Mouse (Mus musculus) urinary bladder, postnatal 10 days (tissue): ENCODE measurements around the gene Kat2b.
"Not testable (repeated sequence)": the region's sequence is repeated elsewhere in the genome, so short reads cannot be mapped to it uniquely, and the experiment has no call there.

Source experiments
- DNase-seq: peaks from one replicate; pipeline ENCODE4 v3.0.0; 2022; ENCODE audit warnings: low spot score

Gene Kat2b

DNA sequence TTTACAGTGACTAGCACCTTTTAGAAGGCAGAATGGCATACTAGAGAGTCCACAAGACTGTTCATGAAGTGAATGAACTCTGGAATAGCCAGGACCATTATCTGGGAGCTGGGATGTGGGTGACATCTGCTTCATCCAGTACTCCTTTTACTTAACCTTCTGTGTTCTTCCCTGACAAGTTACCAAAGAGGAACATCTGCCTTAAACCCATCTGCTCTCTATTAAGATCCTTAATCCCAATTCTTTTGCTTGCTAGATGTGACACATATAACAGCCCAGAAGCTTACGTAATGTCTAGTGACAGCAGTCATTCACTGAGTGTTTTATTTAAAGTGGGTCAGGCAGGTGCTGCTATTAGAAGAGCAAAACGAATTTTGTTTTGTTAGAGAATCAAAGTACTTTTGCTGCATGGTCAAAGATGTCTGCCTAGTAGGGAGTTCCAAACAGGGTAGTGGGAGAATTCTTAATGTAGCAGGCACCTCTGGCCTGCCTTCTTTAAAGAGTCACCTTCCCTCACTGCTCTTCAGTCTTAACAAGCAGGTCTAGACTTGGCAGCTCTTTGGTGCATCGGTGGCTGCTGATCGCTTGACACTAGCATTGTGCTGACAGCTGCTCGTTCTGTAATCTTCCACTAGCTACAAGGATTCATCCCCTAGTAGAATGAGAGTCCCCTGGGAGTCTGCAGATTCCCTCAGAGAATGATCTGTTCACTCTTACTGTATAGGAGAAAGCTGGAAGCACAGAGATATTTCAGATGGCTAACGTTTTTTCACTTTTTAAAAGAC lies 94.6 kb downstream of the Kat2b start:
- DNase-seq, result no peak

DNA sequence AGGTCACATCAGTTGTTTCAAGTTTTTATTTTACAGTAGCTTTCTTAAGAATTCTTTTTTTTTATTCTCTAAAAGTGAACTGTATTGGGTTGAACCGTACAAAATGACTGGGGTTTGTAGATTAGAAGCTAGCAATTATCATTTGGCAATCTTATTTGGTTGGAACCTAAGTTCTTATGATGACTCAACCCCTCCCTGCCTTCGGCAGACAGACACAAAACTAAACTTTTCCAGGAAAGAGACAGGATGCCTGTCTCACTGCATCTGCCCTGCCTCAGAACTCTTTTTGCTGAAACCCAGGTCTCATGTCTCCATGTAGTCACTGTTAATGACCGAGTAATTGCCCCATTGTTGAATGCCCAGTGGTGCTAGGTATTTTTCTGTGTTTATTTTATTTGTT lies 97.6 kb downstream of the Kat2b start:
- DNase-seq, result no peak

DNA sequence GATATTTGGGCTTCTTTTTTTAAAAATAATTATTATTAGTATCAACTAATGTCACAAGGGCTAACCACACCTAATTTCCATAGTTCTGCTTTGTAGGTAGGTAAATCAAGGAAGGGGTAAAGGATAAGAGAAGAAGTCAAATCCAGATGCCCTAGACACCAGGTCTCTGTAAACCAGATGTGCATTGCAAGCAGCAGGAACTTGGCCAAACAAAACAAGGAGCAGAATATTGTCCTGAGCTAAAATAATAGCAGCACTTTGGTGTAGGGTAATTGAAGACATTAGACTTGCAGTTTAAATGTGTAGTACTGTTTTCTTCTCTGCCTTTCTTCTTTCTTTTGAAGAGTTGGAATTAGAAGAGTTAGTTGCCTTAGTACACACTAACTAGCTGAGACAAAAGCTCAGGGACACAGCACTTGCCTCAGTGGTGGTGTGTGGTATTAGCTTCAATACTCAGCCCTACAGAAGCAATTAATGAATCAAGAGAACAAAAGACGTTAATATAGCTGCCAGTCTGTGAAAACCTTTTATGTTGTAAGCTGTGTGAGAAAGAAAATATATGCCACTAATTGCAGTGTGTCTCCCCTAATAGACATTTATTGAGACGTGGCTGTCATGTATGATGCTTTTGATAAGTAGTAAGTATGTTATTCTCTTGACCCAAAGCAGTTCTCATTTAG lies 98.2 kb downstream of the Kat2b start:
- DNase-seq, result no peak

DNA sequence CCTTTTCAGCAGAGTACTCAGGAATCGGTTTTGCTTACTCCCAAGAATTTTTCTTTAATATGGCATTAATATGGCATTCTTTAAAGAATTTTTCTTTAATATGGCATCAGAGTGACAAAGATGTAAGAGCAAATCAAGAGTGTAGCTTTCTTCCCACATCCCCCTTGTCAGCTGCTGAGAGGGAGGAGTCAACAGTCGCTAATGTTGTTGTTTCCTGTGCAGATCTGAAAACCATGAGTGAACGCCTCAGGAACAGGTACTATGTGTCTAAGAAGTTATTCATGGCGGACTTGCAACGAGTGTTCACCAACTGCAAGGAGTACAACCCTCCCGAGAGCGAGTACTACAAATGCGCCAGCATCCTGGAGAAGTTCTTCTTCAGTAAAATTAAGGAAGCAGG lies 103.8 kb downstream of the Kat2b start:
- no peak for DNase-seq

DNA sequence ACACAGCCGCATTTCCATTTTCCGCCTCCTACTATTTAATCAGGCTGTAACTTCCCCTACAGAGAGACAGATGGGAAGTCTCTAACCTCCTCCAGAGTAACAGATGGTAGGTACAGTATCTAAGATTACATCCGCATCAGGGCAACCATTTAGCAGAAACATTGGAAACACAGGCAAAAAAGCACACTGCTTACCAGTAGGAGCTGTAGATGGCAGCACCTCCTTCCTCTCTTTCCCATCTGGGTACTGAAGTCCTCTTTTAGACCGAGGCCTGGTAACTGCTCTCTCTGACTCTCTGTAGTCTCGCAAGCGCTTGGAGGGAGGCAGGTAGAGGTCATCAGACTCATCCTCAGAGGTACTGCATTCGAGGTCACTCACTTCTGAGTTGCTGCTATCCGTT lies 112.1 kb downstream of the Kat2b start:
- DNase-seq, result no peak

DNA sequence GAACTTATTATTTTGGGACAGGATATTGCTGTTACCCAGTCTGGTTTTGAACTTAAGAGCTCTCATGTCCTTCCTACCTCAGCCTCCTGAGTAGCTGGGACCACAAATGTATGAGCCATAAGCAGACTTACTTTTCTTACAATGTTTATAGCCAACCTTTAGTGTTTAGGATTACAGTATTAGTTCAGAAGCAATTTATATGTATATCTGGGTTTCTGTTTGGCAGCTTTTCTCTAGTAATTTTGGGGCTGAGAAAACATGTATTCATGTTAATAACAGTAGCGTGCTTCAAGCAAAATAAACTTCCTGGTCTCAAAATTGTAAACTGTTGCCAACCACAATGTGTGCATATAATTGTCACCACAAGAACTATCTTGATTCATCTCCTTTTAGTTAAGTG lies 121.7 kb downstream of the Kat2b start:
- DNase-seq, result no peak

DNA sequence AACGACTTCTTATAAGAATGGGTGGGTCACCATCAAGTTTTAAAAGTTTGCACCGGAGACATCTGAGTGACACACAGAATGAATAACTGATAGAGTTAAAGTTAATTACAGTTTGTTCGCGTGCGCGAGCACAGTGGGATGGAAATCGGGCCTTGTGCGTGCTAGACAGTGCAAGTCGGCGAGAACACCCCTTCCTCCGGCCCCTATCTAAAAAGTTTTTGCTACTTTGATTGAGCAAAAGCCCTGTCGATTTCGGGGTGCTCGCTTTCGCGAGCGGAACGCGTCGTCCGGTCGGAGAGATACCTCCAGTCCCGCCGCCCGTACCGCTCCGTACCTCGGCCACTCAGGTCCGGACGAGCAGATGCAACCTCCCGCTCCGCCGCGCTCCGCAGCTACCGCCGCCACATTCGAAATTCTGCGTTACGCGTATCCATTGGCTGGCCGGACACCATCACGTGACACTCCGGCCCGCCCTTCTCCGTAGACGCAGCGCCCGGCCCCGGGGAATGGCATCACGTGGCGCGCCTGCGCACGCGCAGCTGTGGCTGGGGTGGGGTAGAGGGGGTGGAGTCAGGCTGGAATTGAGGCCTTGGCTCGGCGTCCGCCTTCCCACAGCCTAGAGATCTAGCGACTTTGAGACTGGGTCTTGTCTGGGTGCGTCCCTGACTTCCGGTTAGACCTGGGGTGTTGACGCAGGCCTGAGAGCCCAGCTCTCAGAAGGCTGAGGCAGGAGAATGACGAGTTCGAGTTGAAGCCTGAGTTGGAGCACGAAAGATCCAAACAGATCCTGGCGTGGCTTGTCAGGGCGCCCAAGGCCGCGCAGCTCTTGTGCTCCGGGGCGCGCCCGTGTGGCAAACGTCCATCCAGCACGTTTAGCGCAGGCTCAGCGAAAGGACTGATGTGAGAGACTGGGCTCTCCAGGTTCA lies 122.5 kb downstream of the Kat2b start, which contains the start of gene Sgo1:
Sgo1 (minus strand) TSS at position 457 of the 926 bp plus-strand sequence.
- DNase-seq, result peak; percentile 82

DNA sequence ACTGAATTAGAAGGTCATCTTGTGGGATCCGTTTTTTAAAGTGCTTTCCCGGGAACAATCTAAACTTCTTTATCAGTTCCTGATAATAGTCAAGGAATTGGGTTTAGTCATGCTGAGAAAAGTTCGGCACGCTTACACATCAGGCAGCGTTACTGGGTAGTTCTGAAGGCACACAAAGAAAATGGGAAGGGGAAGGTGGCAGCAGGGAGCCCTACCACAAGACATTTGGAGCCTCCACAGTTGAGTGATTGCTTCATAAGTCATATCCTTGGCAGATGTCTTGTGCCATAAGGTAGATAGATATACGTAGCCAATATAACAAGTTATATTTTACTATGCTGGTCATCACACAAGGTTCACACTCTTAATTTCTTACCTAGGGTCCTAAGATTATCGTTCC lies 123.3 kb downstream of the Kat2b start:
- DNase-seq, result no peak

DNA sequence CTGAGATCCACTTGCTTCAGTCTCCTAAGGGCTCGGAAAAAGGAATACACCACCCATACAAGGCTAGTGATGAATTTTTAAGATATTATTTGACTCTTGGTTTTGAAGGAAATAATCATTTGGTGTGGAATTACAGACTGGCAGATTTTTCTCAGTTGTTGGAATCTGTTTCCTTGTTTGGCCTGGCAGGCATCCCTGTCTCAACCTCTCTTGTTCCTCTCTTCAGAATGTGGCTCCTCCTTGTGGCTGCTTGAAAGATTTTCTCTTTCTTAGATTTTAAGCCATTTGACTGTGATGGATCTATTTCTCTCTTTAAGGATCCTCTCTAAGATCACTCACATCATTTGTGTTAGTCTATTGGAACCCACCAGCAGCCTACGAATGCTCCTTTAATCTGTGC lies 127.4 kb downstream of the Kat2b start:
- DNase-seq, result no peak

DNA sequence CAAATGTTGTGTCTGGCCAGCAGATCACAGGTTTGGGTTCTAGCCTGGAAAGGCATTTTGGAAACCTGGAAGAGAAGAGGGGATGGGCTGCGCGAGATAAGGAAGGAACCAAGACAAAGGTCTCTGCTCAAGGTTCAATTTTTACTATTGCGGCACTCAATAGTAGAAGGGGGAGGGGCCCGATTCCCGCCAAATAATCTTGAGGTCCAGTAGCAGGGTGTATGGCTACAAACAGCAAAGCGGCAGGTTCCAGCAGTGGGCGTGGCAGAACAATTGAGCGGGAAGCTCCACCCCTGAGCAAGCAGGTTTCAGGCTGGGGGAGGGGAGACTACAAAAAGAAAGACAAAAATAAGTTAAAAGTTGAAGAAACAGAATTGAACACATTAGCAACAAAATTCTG lies 130.9 kb downstream of the Kat2b start:
- not testable (repeated sequence) for DNase-seq

DNA sequence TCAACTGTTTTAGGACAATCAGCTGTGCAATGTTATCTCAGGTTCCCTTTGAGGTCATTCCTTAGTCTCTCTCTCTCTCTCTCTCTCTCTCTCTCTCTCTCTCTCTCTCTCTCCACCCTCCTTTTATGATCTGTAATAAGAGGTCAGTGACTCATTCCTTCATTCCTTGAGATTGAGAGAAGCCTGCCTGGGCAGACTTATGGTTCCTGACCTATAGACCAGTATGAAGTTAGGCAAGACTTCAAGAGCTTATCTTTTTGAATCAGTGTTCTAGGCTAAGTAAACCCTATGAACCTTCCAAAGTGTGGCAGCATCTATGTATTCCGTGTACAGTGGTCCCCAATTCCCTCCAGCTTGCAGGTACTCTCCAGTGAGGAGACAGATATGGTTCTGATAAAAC lies 147.8 kb downstream of the Kat2b start:
- DNase-seq, result no peak

DNA sequence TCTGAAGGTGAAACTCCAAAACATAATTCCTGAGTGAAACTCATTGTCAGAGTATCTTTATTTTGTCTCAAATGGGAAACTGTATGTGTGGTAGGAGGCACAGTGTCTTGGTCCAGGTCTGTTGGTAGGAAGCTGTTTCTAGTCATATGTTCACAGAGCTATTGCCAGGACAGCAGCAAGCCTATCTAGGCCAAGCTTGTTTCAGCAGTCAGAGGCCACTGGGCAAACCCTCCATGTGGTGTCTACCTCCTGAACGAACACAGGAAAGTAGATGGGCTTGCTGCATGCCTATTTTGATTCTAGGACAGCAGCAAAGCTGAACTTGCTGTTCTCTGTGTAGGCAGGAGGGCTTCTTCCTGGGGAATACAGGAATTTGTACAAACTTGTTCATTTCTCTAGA lies 148.5 kb downstream of the Kat2b start:
- not testable (repeated sequence) for DNase-seq

DNA sequence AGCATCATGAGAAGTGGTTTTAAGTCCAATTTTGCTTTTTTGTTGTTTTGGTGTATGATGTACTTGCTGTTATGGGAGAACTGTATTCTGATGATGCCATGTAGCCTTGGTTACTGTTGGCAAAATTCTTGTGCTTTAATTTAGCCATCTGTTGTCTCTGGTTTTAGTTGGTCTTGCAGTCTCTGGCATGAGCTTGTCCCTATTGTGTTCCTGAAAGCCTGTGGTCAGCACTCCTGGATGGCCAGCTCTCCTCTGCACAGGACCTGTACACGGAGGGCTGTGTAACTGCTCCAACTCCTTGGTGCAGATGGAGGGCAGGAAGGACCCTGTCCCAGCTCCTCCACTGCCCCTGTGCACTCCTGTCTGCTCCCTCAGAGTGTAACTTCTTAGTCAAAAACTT lies 151.8 kb downstream of the Kat2b start:
- no peak for DNase-seq

DNA sequence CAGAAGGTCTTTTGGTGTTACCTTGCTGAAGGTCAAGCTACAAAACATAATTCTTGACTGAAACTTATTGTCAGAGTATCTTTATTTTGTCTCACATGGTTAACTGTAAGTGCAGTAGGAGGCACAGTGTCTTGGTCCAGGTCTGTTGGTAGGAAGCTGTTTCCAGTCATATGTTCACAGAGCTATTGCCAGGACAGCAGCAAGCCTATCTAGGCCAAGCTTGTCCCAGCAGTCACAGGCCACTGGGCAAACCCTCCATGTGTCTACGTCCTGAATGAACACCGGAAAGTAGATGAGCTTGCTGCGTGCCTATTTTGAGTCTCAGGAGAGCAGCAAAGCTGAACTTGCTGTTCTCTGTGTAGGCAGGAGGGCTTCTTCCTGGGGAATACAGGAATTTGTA lies 152.3 kb downstream of the Kat2b start:
- DNase-seq, result not testable (repeated sequence)
